Mouse (Mus musculus) liver, postnatal 0 days (tissue): ENCODE data around the gene Atcay. TPM values are rescaled to one million over a fixed set of nuclear protein-coding genes. Genes with fewer than 3 reads are reported as not detected.
"Not testable (repeated sequence)": the region's sequence is repeated elsewhere in the genome, so short reads cannot be mapped to it uniquely, and the experiment has no call there.

Experiments used
- ATAC-seq: fragments of 200-750 bp; cut with Nextera tagmentation; 2 replicates; pipeline ENCODE4 v1.8.0; 2017; ENCODE audit warnings: mild to moderate bottlenecking, moderate library complexity
- DNase-seq: peaks from one replicate; pipeline ENCODE4 v3.0.0-alpha.2; 2016
- H3K27ac ChIP-seq: fragments of 300-500 bp; sonication (generic); 2 replicates; pipeline ENCODE4 v1.5.1; 2014; ENCODE audit warnings: antibody characterized with exemption, moderate library complexity, mild to moderate bottlenecking, low read depth
- H3K27me3 ChIP-seq: fragments of 300-500 bp; sonication (generic); 2 replicates; pipeline ENCODE4 v1.6.1; 2014; ENCODE audit warnings: low read length, control low read depth, mixed read lengths; ENCODE audit not compliant: insufficient read depth
- H3K36me3 ChIP-seq: fragments of 300-500 bp; sonication (generic); replicated peaks from 2 replicates; pipeline ENCODE4 v1.6.1; 2014; ENCODE audit warnings: mild to moderate bottlenecking, control low read depth, low read length, moderate library complexity, mixed read lengths; ENCODE audit not compliant: insufficient read depth
- H3K4me1 ChIP-seq: fragments of 300-500 bp; sonication (generic); 2 replicates; pipeline ENCODE4 v1.6.1; 2014; ENCODE audit warnings: antibody characterized with exemption, mild to moderate bottlenecking, control low read depth; ENCODE audit not compliant: insufficient read depth
- H3K4me2 ChIP-seq: fragments of 300-500 bp; sonication (generic); 2 replicates; pipeline ENCODE4 v1.6.1; 2014; ENCODE audit warnings: low read depth, mild to moderate bottlenecking, low read length, moderate library complexity, mixed read lengths
- H3K4me3 ChIP-seq: fragments of 300-500 bp; sonication (generic); 2 replicates; pipeline ENCODE4 v1.5.1; 2014; ENCODE audit warnings: low read depth, low read length
- H3K9ac ChIP-seq: fragments of 300-500 bp; sonication (generic); replicated peaks from 2 replicates; pipeline ENCODE4 v1.6.1; 2014; ENCODE audit warnings: mild to moderate bottlenecking, moderate library complexity
- H3K9me3 ChIP-seq: fragments of 300-500 bp; sonication (generic); 2 replicates; pipeline ENCODE4 v1.6.1; 2016; ENCODE audit warnings: mild to moderate bottlenecking, control low read depth, low read length, mixed read lengths
- CTCF ChIP-seq: sonication (generic); IDR thresholded peaks from 2 replicates; pipeline ENCODE4 v1.5.1; 2016; ENCODE audit warnings: antibody characterized with exemption, low read depth
- EP300 ChIP-seq: IDR thresholded peaks from 2 replicates; pipeline ENCODE4 v1.6.1; 2016; ENCODE audit warnings: antibody characterized with exemption, low read depth, mild to moderate bottlenecking
- WGBS: fragments of 180-500 bp; shearing (Covaris S2); extraction: QIAGEN DNeasy Blood & Tissue Kit; methylation state at CpG from one replicate; pipeline ENCODE4 v1.1.7; 2014; ENCODE audit not compliant: insufficient replicate concordance; 5-methylcytosine and 5-hydroxymethylcytosine counted together
- polyA plus RNA-seq: library from polyadenylated mRNA; unstranded; fragments of >200 nt; fragmentation: Nextera tagmentation; extraction: Ambion mirVana; gene quantifications from 2 replicates; pipeline ENCODE4 v1.2.1, GENCODE M21; 2015

Gene Atcay
- polyA plus RNA-seq, 1 experiment from 2014 or later: not detected

DNA sequence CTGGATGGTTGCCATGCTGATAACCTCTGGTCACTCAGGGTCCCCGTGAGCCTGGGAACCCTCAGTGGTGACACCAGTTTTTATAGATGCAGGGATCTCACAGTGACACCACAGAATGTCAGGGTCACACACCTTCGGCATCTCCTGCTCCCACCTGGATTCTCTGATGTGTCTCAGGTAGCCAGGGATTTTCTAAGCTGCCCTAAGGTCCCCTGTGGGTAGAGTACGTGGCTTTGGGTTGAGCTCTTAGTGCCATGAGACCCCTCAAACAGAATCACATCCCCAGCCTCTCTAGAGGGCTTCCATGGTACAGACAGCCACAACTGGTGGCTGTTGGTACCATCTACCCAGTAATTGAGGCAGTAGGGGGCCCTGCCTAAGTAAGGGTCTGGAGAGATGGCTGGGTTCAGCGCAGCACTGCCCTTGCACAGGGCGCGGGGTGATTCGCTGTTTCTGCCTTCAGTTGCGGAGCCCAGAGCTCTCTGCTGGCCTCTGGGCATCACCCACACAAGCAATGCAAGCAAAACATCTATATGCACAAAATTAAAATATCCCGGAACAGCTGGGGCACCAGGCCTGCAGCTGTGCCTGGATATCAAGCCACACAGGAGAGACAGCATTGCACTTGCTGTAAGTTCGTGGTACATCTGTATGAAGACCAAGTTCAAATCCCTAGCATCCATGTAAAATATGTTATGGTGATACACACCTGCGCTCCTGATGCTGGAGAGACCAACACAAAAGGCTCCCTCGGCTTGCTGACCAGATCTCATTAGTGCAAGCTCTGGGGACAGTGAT lies 6.0 kb upstream of the Atcay start:
- H3K4me2 ChIP-seq: no peak overlapping the region
- H3K4me1 ChIP-seq: peaks cover 13% of the 10 kb centered on the region
- no peak for DNase-seq
- WGBS: 76% methylated on average over 12 of the region's 12 CpGs
- H3K4me3 ChIP-seq: no peak overlapping the region
- H3K36me3 ChIP-seq: no peaks in the 10 kb centered on the region
- no peak for TF ChIP-seq CTCF
- no peak for TF ChIP-seq EP300
- no peak for ATAC-seq
- no peak overlapping the region for H3K27ac ChIP-seq
- H3K9me3 ChIP-seq: no peaks in the 10 kb centered on the region
- H3K27me3 ChIP-seq: peaks cover 24% of the 10 kb centered on the region
- H3K9ac ChIP-seq: no peak overlapping the region

DNA sequence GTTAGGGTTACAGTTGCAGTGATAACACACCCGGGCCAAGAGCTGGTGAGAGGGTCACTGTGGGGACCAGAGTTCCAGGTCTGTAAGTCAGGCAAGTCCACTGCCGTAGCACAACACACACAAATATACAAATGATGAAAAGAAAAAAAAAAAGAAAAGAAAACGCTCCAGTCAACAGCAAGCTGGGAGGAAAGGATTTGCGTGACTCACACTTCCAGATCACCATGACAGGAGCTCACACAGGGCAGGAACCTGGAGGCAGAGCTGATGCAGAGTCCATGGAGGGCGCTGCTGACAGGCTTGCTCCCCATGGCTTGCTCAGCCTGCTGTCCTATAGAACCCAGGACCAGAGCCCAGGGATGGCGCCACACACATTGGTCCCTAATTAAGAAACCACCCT lies 3.6 kb upstream of the Atcay start:
- H3K9me3 ChIP-seq: no peaks in the 10 kb centered on the region
- DNase-seq (no peak), ATAC-seq (no peak)
- TF ChIP-seq CTCF: no peak
- TF ChIP-seq EP300: no peak
- H3K27ac ChIP-seq: no peak overlapping the region
- peaks cover 13% of the 10 kb centered on the region for H3K4me1 ChIP-seq
- no peaks in the 10 kb centered on the region for H3K36me3 ChIP-seq
- H3K4me2 ChIP-seq: no peak overlapping the region
- 61% methylated on average over 6 of the region's 6 CpGs for WGBS
- H3K9ac ChIP-seq: no peak overlapping the region
- peaks cover 26% of the 10 kb centered on the region for H3K27me3 ChIP-seq
- H3K4me3 ChIP-seq: no peak overlapping the region

DNA sequence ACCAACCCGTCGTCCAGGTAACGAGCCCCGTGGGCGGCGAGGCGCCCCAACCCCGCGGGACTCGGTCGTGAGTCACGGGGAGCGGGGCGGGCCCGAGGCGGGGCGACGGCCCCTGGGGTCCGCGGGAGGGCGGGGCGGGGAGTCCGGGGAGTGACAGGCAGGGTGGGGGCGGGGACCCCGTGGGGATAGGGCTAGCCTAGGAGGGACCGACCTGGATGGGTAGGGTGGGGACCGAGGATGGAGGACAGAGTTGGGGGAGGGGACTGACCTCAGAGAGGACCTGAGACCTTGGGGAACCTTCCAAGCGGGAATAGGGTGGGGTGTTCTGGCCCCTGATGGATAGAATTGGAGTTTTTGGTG lies 2.6 kb upstream of the Atcay start:
- peaks cover 13% of the 10 kb centered on the region for H3K4me1 ChIP-seq
- peak overlapping the region; percentile 76 for H3K27ac ChIP-seq
- no peak for TF ChIP-seq EP300
- TF ChIP-seq CTCF: no peak
- ATAC-seq: peak; percentile 67
- WGBS: 2% methylated on average over 23 of the region's 28 CpGs
- no peak for DNase-seq
- H3K9me3 ChIP-seq: no peaks in the 10 kb centered on the region
- H3K9ac ChIP-seq: peak overlapping the region; percentile 73
- peak overlapping the region; percentile 65 for H3K4me3 ChIP-seq
- peaks cover 26% of the 10 kb centered on the region for H3K27me3 ChIP-seq
- no peaks in the 10 kb centered on the region for H3K36me3 ChIP-seq
- H3K4me2 ChIP-seq: peak overlapping the region; percentile 89

DNA sequence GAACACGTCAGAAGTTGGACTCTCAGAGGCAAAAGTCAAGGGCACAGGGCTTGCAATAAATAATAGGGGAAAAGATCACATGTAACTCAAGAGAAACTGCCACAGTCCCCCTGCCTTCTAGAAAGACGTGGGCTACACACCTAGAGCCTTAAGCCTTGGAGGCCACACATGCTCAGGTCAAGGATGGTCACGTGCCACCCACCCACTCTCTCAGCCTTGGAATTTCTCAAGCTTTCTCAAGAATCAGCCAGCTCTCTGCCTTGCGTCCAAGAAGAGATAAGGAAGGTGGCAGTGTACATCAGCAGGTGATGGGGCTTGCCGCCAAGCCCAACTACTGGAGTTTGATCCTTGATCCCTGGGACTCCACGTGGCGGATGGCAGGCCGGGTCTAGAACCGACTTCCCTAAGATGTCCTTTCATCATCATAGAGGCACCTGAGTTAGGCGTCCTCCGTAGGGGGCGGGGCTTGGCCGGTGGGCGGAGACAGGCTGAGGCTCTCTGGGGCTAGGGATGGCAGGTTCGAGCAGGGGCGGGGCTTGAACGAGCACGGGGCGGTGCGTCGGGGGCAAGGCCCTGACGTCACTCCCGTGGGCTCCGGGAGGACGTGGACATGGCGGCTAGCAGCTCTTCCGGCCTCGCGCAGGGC lies 2.1 kb upstream of the Atcay start, which contains the start of gene Zfr2:
Zfr2 (plus strand) TSS at position 576 of the 646 bp plus-strand sequence.
- no peaks in the 10 kb centered on the region for H3K36me3 ChIP-seq
- peaks cover 30% of the 10 kb centered on the region for H3K27me3 ChIP-seq
- 5% methylated on average over 29 of the region's 29 CpGs for WGBS
- peak within 1 kb of the TSS; percentile 89 for H3K4me2 ChIP-seq
- H3K27ac ChIP-seq: peak within 1 kb of the TSS; percentile 76
- ATAC-seq: peak; percentile 90
- TF ChIP-seq EP300: no peak
- no peak for TF ChIP-seq CTCF
- peak within 1 kb of the TSS; percentile 65 for H3K4me3 ChIP-seq
- peak within 1 kb of the TSS; percentile 73 for H3K9ac ChIP-seq
- peaks cover 13% of the 10 kb centered on the region for H3K4me1 ChIP-seq
- DNase-seq: peak; percentile 95
- no peaks in the 10 kb centered on the region for H3K9me3 ChIP-seq

DNA sequence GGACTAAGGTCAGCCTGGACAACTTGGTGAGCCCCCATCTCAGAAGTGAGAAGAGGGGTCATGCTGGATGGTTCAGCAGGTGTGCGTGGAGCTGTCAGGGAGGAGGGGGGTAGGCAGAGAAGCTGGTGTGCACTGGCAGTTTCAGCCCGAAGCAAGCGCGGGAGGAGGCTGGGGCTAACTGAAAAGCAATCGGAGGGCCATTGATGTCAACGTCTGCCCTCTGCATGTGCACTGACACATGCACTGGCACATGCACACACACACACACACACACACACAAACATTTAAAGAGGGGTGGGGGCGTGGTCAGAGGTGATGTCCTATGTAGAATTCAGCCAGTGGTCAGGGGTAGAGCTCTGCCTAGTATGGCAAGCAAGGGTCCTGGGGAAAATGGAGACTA lies 803 bp upstream of the Atcay start:
- no peak for DNase-seq
- Histone ChIP-seq H3K27ac (no peak overlapping the region), H3K9me3 (no peaks in the 10 kb centered on the region), H3K27me3 (peaks cover 30% of the 10 kb centered on the region), H3K4me1 (peaks cover 13% of the 10 kb centered on the region), H3K4me3 (no peak overlapping the region), H3K36me3 (no peaks in the 10 kb centered on the region), H3K4me2 (no peak overlapping the region), H3K9ac (no peak overlapping the region)
- WGBS: 53% methylated on average over 7 of the region's 7 CpGs
- no peak for TF ChIP-seq CTCF
- TF ChIP-seq EP300: no peak
- ATAC-seq: no peak

DNA sequence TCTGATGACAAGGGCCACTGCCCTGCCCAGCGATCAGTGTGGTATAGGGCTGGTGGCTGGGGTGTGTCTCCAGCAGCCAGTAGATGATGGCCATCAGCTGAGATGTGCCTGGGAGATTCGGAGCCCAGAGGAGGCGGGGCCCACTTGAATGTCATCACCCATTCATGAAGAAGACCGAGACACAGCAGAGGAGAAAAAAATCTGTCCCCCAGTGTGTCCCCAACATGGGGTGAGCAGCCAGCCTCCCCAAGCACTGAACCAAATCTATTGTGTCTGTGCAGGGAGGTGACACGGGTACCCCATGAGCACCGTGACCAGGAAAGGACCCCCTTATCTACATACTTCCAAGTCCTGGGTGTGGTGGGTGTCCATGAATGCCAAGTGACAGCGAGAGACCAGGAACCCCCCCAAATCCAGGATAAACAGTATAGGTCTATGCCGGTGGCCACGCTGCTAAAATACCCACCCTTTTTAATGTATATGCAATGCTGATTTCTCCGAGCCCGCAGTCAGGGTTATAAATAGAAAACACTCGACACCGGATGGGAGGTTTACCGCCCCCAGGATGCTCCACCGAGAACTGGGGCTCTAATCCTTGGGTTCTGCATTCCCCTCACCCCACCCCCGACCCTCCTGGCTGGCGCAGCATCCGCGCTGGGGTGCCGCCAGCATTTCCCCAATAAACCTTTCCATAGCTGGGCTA lies 747 bp downstream of the Atcay start:
- Histone ChIP-seq H3K36me3 (no peaks in the 10 kb centered on the region), H3K9me3 (no peaks in the 10 kb centered on the region), H3K27me3 (peaks cover 30% of the 10 kb centered on the region), H3K4me1 (peaks cover 13% of the 10 kb centered on the region), H3K27ac (no peak overlapping the region), H3K4me3 (no peak overlapping the region), H3K9ac (no peak overlapping the region), H3K4me2 (no peak overlapping the region)
- no peak for TF ChIP-seq EP300
- no peak for TF ChIP-seq CTCF
- 11% methylated on average over 20 of the region's 20 CpGs for WGBS
- ATAC-seq (no peak), DNase-seq (no peak)

DNA sequence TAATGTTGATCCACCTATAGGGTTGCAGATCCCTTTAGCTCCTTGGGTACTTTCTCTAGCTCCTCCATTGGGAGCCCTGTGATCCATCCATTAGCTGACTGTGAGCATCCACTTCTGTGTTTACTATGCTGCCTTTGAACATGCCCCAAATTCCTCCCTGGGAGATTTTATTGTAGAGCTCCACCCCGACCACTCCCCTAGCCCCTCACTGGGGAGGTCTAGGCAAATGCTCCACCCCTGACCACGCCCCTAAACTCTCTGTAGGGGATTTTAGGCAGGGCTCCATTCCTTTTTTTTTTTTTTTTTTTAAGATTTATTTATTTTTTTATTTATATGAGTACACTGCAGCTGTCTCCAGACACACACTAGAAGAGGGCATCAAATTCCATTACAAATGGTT lies 6.9 kb downstream of the Atcay start:
- not testable (repeated sequence) for ATAC-seq, H3K9ac ChIP-seq, H3K27me3 ChIP-seq, H3K4me2 ChIP-seq, H3K36me3 ChIP-seq, H3K27ac ChIP-seq, DNase-seq, H3K4me3 ChIP-seq, H3K9me3 ChIP-seq, H3K4me1 ChIP-seq
- WGBS: 60% methylated on average over 2 of the region's 2 CpGs
